Mouse (Mus musculus) induced T-regulatory cell, adult 2 months (primary cell): ENCODE measurements around the gene Gon7.

Experiments
- DNase-seq: peaks from one replicate; pipeline ENCODE4 v3.0.0-alpha.2; 2012; ENCODE audit warnings: low read depth

Gene Gon7

DNA sequence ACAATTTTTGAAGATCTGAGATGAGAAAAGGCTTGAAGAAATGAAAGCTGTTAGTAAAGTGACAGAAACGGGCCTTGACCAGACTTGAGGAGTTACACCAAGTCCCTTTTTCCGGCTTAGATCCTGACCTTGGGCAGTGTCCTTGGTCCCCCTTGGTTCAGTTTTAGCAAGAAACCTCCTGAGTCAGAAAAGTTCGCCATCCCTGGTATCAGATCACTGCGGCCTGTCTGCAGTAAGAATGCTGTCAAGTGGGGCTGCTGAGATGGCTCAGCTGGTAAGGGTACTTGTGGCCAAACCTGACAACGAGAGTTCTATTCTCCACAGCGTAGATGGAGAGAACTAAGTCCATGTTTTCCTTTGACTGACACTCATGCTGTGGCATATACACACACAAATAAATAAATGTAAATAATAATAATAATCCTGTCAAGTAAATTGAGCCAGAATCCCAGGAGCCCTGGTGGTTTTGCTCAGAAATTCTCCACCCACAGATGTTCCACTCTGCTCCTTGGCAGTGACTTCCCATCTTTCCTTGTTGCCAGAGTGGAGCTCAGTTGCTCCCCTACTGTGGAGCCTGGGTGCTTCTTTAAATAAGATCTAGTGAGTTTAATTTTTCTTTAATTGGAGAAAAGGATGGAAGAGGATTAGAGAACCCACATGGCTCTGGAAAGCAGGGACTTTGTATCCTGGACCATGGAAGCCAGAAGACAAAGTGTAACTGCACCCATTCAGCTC, 51.5 kb downstream of the Gon7 start:
- DNase-seq, result no peak

DNA sequence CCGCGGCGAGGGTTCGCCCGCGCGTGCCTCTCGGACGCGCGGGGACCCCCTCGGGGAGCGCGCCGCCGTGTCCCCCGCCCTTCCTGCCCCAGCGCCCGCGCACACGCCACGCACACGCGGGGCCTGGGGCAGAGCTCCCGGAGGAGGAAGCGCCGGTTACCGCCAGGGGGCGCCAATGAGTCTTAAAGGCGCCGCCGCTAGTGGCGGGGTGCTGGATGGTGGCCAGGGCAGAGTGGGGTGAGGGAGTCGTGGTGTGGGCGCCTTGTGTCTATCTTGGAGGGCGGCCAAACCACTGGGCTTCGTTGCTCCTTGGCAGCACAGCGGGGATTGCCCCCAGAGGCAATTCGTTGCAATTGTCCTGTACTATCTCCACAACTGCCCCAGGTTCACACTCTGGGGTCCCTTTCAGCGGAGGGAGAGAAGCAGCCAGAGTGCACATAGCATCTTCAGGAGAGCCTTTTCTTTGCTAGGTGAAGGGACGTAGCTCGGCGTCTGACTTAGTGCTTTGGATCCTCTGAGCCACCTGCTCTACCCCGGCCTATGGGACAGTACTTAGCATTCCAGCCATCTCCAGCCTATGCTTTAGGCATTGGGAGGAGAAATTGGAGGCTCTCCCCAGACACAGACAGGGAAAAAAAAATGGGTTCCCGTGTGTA, 52.3 kb downstream of the Gon7 start:
- DNase-seq, result peak; percentile 93

DNA sequence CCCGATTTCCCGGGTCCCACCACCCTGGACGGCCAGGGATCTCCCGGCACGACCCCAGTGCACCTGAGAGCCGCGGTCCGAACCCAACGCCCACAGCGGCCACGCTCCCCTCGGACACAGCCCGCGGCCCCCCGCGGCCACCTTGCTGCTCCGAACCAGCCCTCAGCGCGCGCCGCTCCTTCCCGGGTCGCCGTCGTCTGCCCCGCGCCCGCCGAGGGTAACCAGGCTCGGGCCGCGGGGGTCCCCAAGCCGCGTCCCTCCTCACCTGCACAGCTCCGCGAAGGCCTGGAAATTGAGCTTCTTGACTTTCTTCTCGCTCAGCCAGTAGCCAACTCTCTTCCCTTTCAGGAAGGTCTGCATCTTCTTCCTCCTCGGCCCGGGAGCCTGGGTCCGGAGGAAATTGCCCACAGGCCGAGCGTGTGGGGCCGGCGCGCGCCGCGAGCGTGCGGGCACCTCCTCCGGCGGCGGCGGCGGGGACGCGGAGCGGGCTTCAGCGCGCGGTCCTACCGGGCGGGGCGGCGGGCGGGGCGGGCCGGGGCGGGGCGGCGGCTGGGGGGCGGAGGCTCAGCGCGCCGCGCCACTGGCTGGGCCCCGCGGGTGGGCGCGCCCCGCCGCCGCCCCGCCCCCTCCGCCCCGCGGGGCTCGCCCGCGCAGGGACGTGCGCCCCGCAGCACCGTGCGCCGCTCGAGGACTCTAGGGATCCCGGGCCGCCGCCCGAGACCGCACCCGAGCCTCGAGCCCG, 53.0 kb downstream of the Gon7 start, which contains the start of gene Itpk1:
Gene Itpk1 (minus strand): TSS at position 474 of the 742 bp plus-strand sequence.
- peak; percentile 85 for DNase-seq

DNA sequence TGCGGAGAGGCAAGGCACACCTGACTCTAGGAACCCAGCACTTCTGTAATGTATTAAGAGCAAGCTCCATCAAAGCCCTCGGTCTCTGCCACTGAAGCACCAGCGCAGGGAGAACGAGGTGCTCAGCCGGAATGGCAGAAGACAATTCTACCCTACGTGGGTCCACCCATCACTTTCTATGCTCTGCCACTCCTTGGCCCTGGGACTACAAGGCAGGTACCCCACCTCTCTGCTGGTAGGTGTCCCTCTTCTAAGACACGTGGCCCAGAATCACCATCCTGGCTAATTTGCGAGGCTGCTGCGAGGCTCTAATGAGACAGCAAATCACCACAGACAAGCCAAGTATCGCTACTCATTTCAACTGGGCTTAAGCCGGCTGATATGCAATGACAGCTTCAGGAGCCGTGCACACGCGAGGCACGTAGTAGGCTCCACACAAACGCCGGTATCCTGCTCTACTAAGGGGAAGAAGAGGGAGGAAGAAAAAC, 53.6 kb downstream of the Gon7 start:
- peak; percentile 61 for DNase-seq

DNA sequence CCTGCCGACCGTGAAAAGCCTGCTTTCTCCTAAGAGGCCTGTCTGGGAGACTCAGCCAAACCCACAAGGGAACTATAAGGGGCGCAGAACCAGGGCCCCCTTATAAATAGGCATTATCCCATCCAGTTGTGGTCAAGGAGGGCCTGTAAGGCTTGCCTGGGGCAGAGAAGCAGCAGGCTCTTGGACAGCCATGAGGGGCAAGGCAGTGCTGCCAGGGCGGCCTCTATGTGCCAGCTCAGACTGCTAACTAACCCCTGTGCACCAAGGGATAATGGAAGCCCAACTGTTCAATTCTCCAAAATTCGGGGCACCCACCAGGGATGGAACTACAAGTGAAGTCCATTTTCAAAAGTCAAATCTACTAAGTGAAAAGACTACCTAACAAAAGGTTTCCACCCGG, 54.2 kb downstream of the Gon7 start:
- no peak for DNase-seq
